Mouse (Mus musculus) midbrain, embryonic 11.5 days (tissue): ENCODE data around the gene Ldha. TPM values are rescaled to one million over a fixed set of nuclear protein-coding genes. Genes with fewer than 3 reads are reported as not detected.

ENCODE experiments used
- ATAC-seq: fragments of 200-750 bp; cut with Nextera tagmentation; 2 replicates; pipeline ENCODE4 v1.8.0; 2017; ENCODE audit warnings: moderate TSS enrichment, moderate library complexity; ENCODE audit not compliant: low FRiP score
- DNase-seq: peaks from one replicate; pipeline ENCODE4 v3.0.0; 2015; ENCODE audit warnings: low spot score; ENCODE audit errors: missing footprints
- H3K27ac ChIP-seq: fragments of 300-500 bp; sonication (generic); 2 replicates; pipeline ENCODE4 v1.5.1; 2014; ENCODE audit warnings: low read depth, low read length
- H3K27me3 ChIP-seq: fragments of 300-500 bp; sonication (generic); 2 replicates; pipeline ENCODE4 v1.6.1; 2014; ENCODE audit warnings: mild to moderate bottlenecking, low read length, moderate library complexity, mixed read lengths; ENCODE audit not compliant: control insufficient read depth, insufficient read depth
- H3K36me3 ChIP-seq: fragments of 300-500 bp; sonication (generic); 2 replicates; pipeline ENCODE4 v1.6.1; 2014; ENCODE audit warnings: mild to moderate bottlenecking, low read length, moderate library complexity, mixed read lengths; ENCODE audit not compliant: control insufficient read depth, insufficient read depth
- H3K4me1 ChIP-seq: fragments of 300-500 bp; sonication (generic); 2 replicates; pipeline ENCODE4 v1.6.1; 2014; ENCODE audit warnings: low read length; ENCODE audit not compliant: control insufficient read depth, insufficient read depth
- H3K4me2 ChIP-seq: fragments of 300-500 bp; sonication (generic); 2 replicates; pipeline ENCODE4 v1.6.1; 2014; ENCODE audit warnings: mild to moderate bottlenecking, moderate library complexity
- H3K4me3 ChIP-seq: fragments of 300-500 bp; sonication (generic); 2 replicates; pipeline ENCODE4 v1.5.1; 2014; ENCODE audit warnings: low read depth, low read length
- H3K9ac ChIP-seq: fragments of 300-500 bp; sonication (generic); 2 replicates; pipeline ENCODE4 v1.6.1; 2014; ENCODE audit warnings: low read length
- H3K9me3 ChIP-seq: fragments of 300-500 bp; sonication (generic); 2 replicates; pipeline ENCODE4 v1.6.1; 2016; ENCODE audit warnings: low read length; ENCODE audit not compliant: control insufficient read depth
- WGBS: fragments of 180-500 bp; shearing (Covaris S2); extraction: QIAGEN DNeasy Blood & Tissue Kit; methylation state at CpG from one replicate; pipeline ENCODE4 v1.1.7; 2014; 5-methylcytosine and 5-hydroxymethylcytosine counted together
- polyA plus RNA-seq: library from polyadenylated mRNA; unstranded; fragments of >200 nt; fragmentation: Nextera tagmentation; extraction: Ambion mirVana; gene quantifications from 2 replicates; pipeline ENCODE4 v1.2.1, GENCODE M21; 2014

The Ldha gene
- polyA plus RNA-seq, 1 experiment from 2014 or later = 1,542 TPM

- ATAC-seq (no peak), DNase-seq (no peak)
- Histone ChIP-seq H3K4me3 (no peak overlapping the region), H3K27me3 (no peaks in the 10 kb centered on the region), H3K9ac (no peak overlapping the region), H3K36me3 (peaks cover under 1% of the 10 kb centered on the region; the same call in 1 of the 2 replicates), H3K4me1 (peaks cover 19% of the 10 kb centered on the region), H3K4me2 (no peak overlapping the region), H3K27ac (no peak overlapping the region), H3K9me3 (no peaks in the 10 kb centered on the region)
- WGBS = 80% methylated on average over 4 of the region's 4 CpGs
Measured at GRCm38 (mm10) chr7:46843576-46843975, 2.3 kb downstream of the Ldha start.

GRCm38 (mm10) chr7:46845211-46845977, 4.1 kb downstream of the Ldha start:
- Histone ChIP-seq H3K27ac (peak overlapping the region; percentile 61), H3K4me2 (peak overlapping the region; percentile 93), H3K9ac (peak overlapping the region; percentile 93), H3K4me3 (peak overlapping the region; percentile 89), H3K4me1 (peaks cover 13% of the 10 kb centered on the region), H3K36me3 (peaks cover 12% of the 10 kb centered on the region), H3K27me3 (no peaks in the 10 kb centered on the region), H3K9me3 (no peaks in the 10 kb centered on the region)
- DNase-seq = peak; percentile 99
- ATAC-seq = peak; percentile 93
- WGBS = under 1% methylated on average over 51 of the region's 51 CpGs

- Histone ChIP-seq H3K27me3 (no peaks in the 10 kb centered on the region), H3K4me2 (peak overlapping the region; percentile 93), H3K27ac (peak overlapping the region; percentile 61), H3K4me3 (peak overlapping the region; percentile 89), H3K9me3 (no peaks in the 10 kb centered on the region), H3K36me3 (peaks cover 12% of the 10 kb centered on the region), H3K4me1 (peaks cover 13% of the 10 kb centered on the region), H3K9ac (peak overlapping the region; percentile 93)
- peak; percentile 96 for DNase-seq
- under 1% methylated on average over 36 of the region's 36 CpGs for WGBS
- ATAC-seq = peak; percentile 17; the same call in 1 of the 2 replicates
Measured at GRCm38 (mm10) chr7:46845978-46846485, 4.8 kb downstream of the Ldha start.

GRCm38 (mm10) chr7:46846486-46847244, 5.4 kb downstream of the Ldha start:
- ATAC-seq (peak; percentile 33), DNase-seq (peak; percentile 95)
- Histone ChIP-seq H3K4me3 (peak overlapping the region; percentile 89), H3K9me3 (no peaks in the 10 kb centered on the region), H3K27ac (peak overlapping the region; percentile 61; the same call in 1 of the 2 replicates), H3K4me2 (peak overlapping the region; percentile 93), H3K36me3 (peaks cover 15% of the 10 kb centered on the region), H3K9ac (peak overlapping the region; percentile 93), H3K4me1 (peaks cover 13% of the 10 kb centered on the region), H3K27me3 (no peaks in the 10 kb centered on the region)
- under 1% methylated on average over 28 of the region's 28 CpGs for WGBS

- H3K27ac ChIP-seq = no peak overlapping the region
- DNase-seq (no peak), ATAC-seq (no peak)
- H3K27me3 ChIP-seq = no peaks in the 10 kb centered on the region
- no peak overlapping the region for H3K9ac ChIP-seq
- no peaks in the 10 kb centered on the region for H3K9me3 ChIP-seq
- H3K4me1 ChIP-seq = peaks cover 13% of the 10 kb centered on the region
- no peak overlapping the region for H3K4me2 ChIP-seq
- WGBS = 84% methylated on average over 5 of the region's 5 CpGs
- H3K4me3 ChIP-seq = no peak overlapping the region
- peaks cover 25% of the 10 kb centered on the region for H3K36me3 ChIP-seq
Measured at GRCm38 (mm10) chr7:46849287-46849686, 8.0 kb downstream of the Ldha start.

GRCm38 (mm10) chr7:46851026-46851425, 9.8 kb downstream of the Ldha start:
- DNase-seq = no peak
- WGBS = 64% methylated on average over 7 of the region's 7 CpGs
- H3K4me1 ChIP-seq = peaks cover 8% of the 10 kb centered on the region

GRCm38 (mm10) chr7:46852666-46853065, 11.4 kb downstream of the Ldha start:
- WGBS = 83% methylated on average over 1 of the region's 1 CpGs
- Histone ChIP-seq H3K27ac (no peak overlapping the region), H3K36me3 (peaks cover 33% of the 10 kb centered on the region), H3K9ac (no peak overlapping the region), H3K4me1 (no peaks in the 10 kb centered on the region), H3K4me3 (no peak overlapping the region), H3K4me2 (no peak overlapping the region), H3K9me3 (no peaks in the 10 kb centered on the region), H3K27me3 (no peaks in the 10 kb centered on the region)
- ATAC-seq (no peak), DNase-seq (no peak)

More at GRCm38 (mm10) chr7:46851026-46851425, 9.8 kb downstream of the Ldha start:
- Histone ChIP-seq H3K4me3 (no peak overlapping the region), H3K36me3 (peaks cover 30% of the 10 kb centered on the region), H3K9me3 (no peaks in the 10 kb centered on the region), H3K27me3 (no peaks in the 10 kb centered on the region), H3K4me2 (no peak overlapping the region), H3K27ac (no peak overlapping the region), H3K9ac (no peak overlapping the region)
- ATAC-seq = no peak

- Histone ChIP-seq H3K27me3 (no peaks in the 10 kb centered on the region), H3K4me1 (no peaks in the 10 kb centered on the region), H3K4me2 (no peak overlapping the region), H3K4me3 (no peak overlapping the region), H3K9me3 (no peaks in the 10 kb centered on the region), H3K27ac (no peak overlapping the region), H3K9ac (no peak overlapping the region), H3K36me3 (peaks cover 33% of the 10 kb centered on the region)
- WGBS = 93% methylated on average over 9 of the region's 9 CpGs
- DNase-seq = no peak
- ATAC-seq = no peak
Measured at GRCm38 (mm10) chr7:46853365-46853764, 12.1 kb downstream of the Ldha start.
